Comparison of ENCODE assay signal across 15 mouse cellular contexts in the genomic region with DNA sequence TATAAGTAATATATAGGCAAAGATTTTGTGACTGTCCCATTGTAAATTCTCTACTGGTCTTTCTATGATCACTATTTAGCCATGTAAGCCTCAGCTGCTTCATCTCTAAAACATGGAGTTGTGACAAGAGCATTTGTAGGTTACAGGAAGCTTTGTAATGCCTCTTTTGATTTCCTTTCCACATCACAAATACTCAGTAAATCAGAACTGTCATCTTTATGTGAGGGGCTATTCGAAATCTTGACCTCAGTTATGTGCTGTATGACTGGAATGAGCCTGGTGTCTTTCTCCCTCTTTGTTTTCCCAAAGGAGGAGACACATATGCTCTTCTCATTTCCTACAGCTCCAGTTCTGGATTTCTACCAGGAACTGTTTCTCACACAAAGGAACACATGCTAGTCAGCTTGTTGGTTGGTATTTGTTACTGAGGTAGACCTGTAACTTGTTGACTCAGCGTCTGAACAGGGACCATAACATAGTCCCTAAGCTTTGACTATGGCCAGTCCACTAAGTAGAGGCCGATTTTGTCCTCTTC.
"Had no signal": no experiment of that assay in that cellular context is flagged by ENCODE, and none has a peak within 500 bp of the region (broad histone marks: within the 10 kb centered on the region; RNA-seq: fewer than 3 reads in every experiment).

No protein-coding gene starts in this region.

- ATAC-seq: intestine, embryonic 16.5 days; midbrain, embryonic 15.5 days had no signal

- H3K27me3 ChIP-seq: liver, embryonic 13.5 days; midbrain, embryonic 12.5 days; midbrain, embryonic 15.5 days; neural tube, embryonic 12.5 days; neural tube, embryonic 15.5 days had no signal

- H3K4me3 ChIP-seq: liver, embryonic 13.5 days; midbrain, embryonic 12.5 days; midbrain, embryonic 15.5 days; neural tube, embryonic 12.5 days; neural tube, embryonic 15.5 days had no signal

- H3K9me3 ChIP-seq: liver, embryonic 13.5 days; midbrain, embryonic 12.5 days; midbrain, embryonic 15.5 days; neural tube, embryonic 12.5 days; neural tube, embryonic 15.5 days had no signal

- H3K36me3 ChIP-seq: liver, embryonic 13.5 days; midbrain, embryonic 12.5 days; midbrain, embryonic 15.5 days; neural tube, embryonic 12.5 days; neural tube, embryonic 15.5 days had no signal

- H3K4me1 ChIP-seq: liver, embryonic 13.5 days; midbrain, embryonic 15.5 days; neural tube, embryonic 12.5 days; neural tube, embryonic 15.5 days had no signal

- H3K4me2 ChIP-seq: liver, embryonic 13.5 days; midbrain, embryonic 12.5 days; midbrain, embryonic 15.5 days; neural tube, embryonic 12.5 days; neural tube, embryonic 15.5 days had no signal

- H3K27ac ChIP-seq: liver, embryonic 13.5 days; macrophage; midbrain, embryonic 12.5 days; midbrain, embryonic 15.5 days; neural tube, embryonic 12.5 days; neural tube, embryonic 15.5 days had no signal

- H3K9ac ChIP-seq: liver, embryonic 13.5 days; midbrain, embryonic 12.5 days; midbrain, embryonic 15.5 days; neural tube, embryonic 12.5 days; neural tube, embryonic 15.5 days had no signal

- DNase-seq: kidney, adult 2 months; kidney, postnatal 36 days; layer of hippocampus, adult 9-11 months; liver, embryonic 13.5 days; lung, adult 2 months; right cerebral cortex, adult 18-20 months; right cerebral cortex, postnatal 25 days; thymus, adult 18-20 months; thymus, postnatal 36 days had no signal
